Mouse (Mus musculus): ENCODE results near the gene Noxo1. TPM values are rescaled to one million over a fixed set of nuclear protein-coding genes. Genes with fewer than 3 reads are reported as not detected.

The Noxo1 gene
- polyA plus RNA-seq, 1 experiment from 2014 or later: 2.7 TPM

DNA sequence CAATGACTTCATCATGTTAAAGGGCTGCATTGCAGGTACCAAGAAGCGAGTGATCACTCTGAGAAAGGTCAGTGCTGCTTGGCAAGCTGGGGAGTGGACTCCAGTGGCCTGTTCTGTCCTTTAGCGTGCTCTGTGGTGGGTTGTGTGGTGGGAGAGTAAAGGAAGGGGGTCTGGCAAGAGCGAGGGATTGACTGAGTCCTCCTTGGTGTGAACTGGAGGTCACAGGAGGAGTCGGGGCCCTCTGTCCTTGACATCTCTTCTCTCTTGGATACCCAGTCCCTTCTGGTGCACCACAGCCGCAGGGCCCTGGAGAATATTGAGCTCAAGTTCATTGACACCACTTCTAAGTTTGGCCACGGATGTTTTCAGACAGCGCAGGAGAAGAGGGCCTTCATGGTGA, 39.4 kb downstream of the Noxo1 start:
- Histone ChIP-seq H3K4me2 (replicated peaks; ENCODE audit: low read depth, low read length) (peak overlapping the region; percentile 90), H3K4me3 (ENCODE audit: low read length) (no peak overlapping the region), H3K4me1 (ENCODE audit: insufficient read depth, low read length) (peaks cover 20% of the 10 kb centered on the region), H3K27ac (ENCODE audit: low read length) (no peak overlapping the region), H3K27me3 (ENCODE audit: insufficient read depth, low read length) (no peaks in the 10 kb centered on the region), H3K36me3 (ENCODE audit: insufficient read depth, low read length) (0 out of 2 replicates have a peak, but pooled peaks cover 3% of the 10 kb centered on the region), H3K9me3 (ENCODE audit: low read length) (no peaks in the 10 kb centered on the region), H3K9ac (replicated peaks; ENCODE audit: low read length) (no peak overlapping the region)
- ATAC-seq (ENCODE audit: low FRiP score, low TSS enrichment): no peak
- 90% methylated on average over 7 of the region's 7 CpGs for whole genome bisulfite sequencing

GRCm38 (mm10) chr17:24736330-24737051, 40.5 kb downstream of the Noxo1 start, which contains the start of gene Msrb1:
Msrb1 (plus strand) TSS chr17:24736642.
- Histone ChIP-seq H3K36me3 (ENCODE audit: insufficient read depth, low read length) (0 out of 2 replicates have a peak, but pooled peaks cover 3% of the 10 kb centered on the region), H3K4me1 (ENCODE audit: insufficient read depth, low read length) (peaks cover 20% of the 10 kb centered on the region), H3K4me3 (ENCODE audit: low read length) (peak within 1 kb of the TSS; percentile 71), H3K4me2 (replicated peaks; ENCODE audit: low read depth, low read length) (peak within 1 kb of the TSS; percentile 90), H3K27ac (ENCODE audit: low read length) (peak within 1 kb of the TSS; percentile 87), H3K9ac (replicated peaks; ENCODE audit: low read length) (peak within 1 kb of the TSS; percentile 89), H3K9me3 (ENCODE audit: low read length) (no peaks in the 10 kb centered on the region), H3K27me3 (ENCODE audit: insufficient read depth, low read length) (no peaks in the 10 kb centered on the region)
- WGBS: under 1% methylated on average over 29 of the region's 29 CpGs
- peak; percentile 96 for ATAC-seq (ENCODE audit: low FRiP score, low TSS enrichment)

GRCm38 (mm10) chr17:24737135-24737810, 41.2 kb downstream of the Noxo1 start:
- Histone ChIP-seq H3K9me3 (ENCODE audit: low read length) (no peaks in the 10 kb centered on the region), H3K4me3 (ENCODE audit: low read length) (peak overlapping the region; percentile 71), H3K27me3 (ENCODE audit: insufficient read depth, low read length) (no peaks in the 10 kb centered on the region), H3K4me2 (replicated peaks; ENCODE audit: low read depth, low read length) (peak overlapping the region; percentile 90), H3K27ac (ENCODE audit: low read length) (no peak overlapping the region; the same call in 1 of the 2 replicates), H3K9ac (replicated peaks; ENCODE audit: low read length) (peak overlapping the region; percentile 89), H3K36me3 (ENCODE audit: insufficient read depth, low read length) (0 out of 2 replicates have a peak, but pooled peaks cover 3% of the 10 kb centered on the region), H3K4me1 (ENCODE audit: insufficient read depth, low read length) (peaks cover 20% of the 10 kb centered on the region)
- no peak for ATAC-seq (ENCODE audit: low FRiP score, low TSS enrichment)
- 23% methylated on average over 8 of the region's 8 CpGs for WGBS

- 74% methylated on average over 4 of the region's 4 CpGs for whole genome bisulfite sequencing
- H3K9ac ChIP-seq (replicated peaks; ENCODE audit: low read length): no peak overlapping the region
Observed at GRCm38 (mm10) chr17:24738238-24738637, 42.2 kb downstream of the Noxo1 start.

DNA sequence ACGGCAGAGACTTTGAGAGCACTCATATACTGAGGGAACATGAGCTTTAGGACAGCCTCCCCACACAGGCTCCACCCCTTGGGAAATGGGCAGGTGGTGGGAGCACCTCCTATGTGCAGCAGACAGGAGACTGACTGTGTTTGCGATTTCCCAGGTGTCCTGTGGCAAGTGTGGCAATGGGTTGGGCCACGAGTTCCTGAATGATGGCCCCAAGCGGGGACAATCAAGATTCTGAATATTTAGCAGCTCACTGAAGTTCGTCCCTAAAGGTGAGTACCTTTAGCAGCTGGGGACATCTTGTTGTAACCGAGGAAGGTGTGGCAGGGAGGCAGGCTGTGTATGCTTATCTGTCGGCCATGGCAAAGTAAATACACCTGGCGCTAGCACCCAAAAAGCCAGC, 43.9 kb downstream of the Noxo1 start:
- 86% methylated on average over 8 of the region's 8 CpGs for WGBS
- ATAC-seq (ENCODE audit: low FRiP score, low TSS enrichment): no peak
- Histone ChIP-seq H3K27me3 (ENCODE audit: insufficient read depth, low read length) (no peaks in the 10 kb centered on the region), H3K4me1 (ENCODE audit: insufficient read depth, low read length) (peaks cover 20% of the 10 kb centered on the region), H3K4me3 (ENCODE audit: low read length) (no peak overlapping the region), H3K4me2 (replicated peaks; ENCODE audit: low read depth, low read length) (no peak overlapping the region), H3K9ac (replicated peaks; ENCODE audit: low read length) (no peak overlapping the region), H3K9me3 (ENCODE audit: low read length) (no peaks in the 10 kb centered on the region), H3K27ac (ENCODE audit: low read length) (no peak overlapping the region), H3K36me3 (ENCODE audit: insufficient read depth, low read length) (0 out of 2 replicates have a peak, but pooled peaks cover 3% of the 10 kb centered on the region)

More at GRCm38 (mm10) chr17:24738238-24738637, 42.2 kb downstream of the Noxo1 start:
- H3K4me1 ChIP-seq (ENCODE audit: insufficient read depth, low read length): peaks cover 20% of the 10 kb centered on the region
- no peak for ATAC-seq (ENCODE audit: low FRiP score, low TSS enrichment)
- H3K9me3 ChIP-seq (ENCODE audit: low read length): no peaks in the 10 kb centered on the region
- no peak overlapping the region for H3K27ac ChIP-seq (ENCODE audit: low read length)
- H3K4me3 ChIP-seq (ENCODE audit: low read length): no peak overlapping the region
- H3K4me2 ChIP-seq (replicated peaks; ENCODE audit: low read depth, low read length): no peak overlapping the region
- H3K36me3 ChIP-seq (ENCODE audit: insufficient read depth, low read length): 0 out of 2 replicates have a peak, but pooled peaks cover 3% of the 10 kb centered on the region
- no peaks in the 10 kb centered on the region for H3K27me3 ChIP-seq (ENCODE audit: insufficient read depth, low read length)

DNA sequence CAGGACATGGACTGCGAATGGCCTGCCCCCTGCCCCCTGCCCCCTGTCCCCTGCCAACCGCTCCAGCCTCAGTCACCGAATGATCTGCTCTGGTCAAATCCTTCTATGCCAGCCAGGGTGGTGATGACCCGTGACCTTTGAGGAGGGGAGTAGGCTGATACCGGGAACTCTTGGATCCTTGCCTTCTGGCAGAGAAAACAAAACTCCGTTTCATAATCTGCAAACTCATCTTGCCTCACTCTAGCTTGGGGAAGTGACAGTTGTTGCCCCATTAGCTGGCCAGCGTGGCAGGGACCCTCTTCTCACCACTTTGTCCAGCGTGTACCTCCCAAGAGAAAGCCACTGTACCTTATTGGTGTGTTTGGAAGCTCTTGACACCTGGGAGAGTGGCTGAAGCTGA, 46.3 kb downstream of the Noxo1 start:
- H3K4me1 ChIP-seq (ENCODE audit: insufficient read depth, low read length): peaks cover 16% of the 10 kb centered on the region; the same call in 1 of the 2 replicates
- no peak for ATAC-seq (ENCODE audit: low FRiP score, low TSS enrichment)
- no peaks in the 10 kb centered on the region for H3K9me3 ChIP-seq (ENCODE audit: low read length)
- no peak overlapping the region for H3K9ac ChIP-seq (replicated peaks; ENCODE audit: low read length)
- no peak overlapping the region for H3K4me3 ChIP-seq (ENCODE audit: low read length)
- no peak overlapping the region for H3K27ac ChIP-seq (ENCODE audit: low read length)
- no peaks in the 10 kb centered on the region for H3K27me3 ChIP-seq (ENCODE audit: insufficient read depth, low read length)
- no peak overlapping the region for H3K4me2 ChIP-seq (replicated peaks; ENCODE audit: low read depth, low read length)
- WGBS: 72% methylated on average over 8 of the region's 8 CpGs
- 0 out of 2 replicates have a peak, but pooled peaks cover 3% of the 10 kb centered on the region for H3K36me3 ChIP-seq (ENCODE audit: insufficient read depth, low read length)

DNA sequence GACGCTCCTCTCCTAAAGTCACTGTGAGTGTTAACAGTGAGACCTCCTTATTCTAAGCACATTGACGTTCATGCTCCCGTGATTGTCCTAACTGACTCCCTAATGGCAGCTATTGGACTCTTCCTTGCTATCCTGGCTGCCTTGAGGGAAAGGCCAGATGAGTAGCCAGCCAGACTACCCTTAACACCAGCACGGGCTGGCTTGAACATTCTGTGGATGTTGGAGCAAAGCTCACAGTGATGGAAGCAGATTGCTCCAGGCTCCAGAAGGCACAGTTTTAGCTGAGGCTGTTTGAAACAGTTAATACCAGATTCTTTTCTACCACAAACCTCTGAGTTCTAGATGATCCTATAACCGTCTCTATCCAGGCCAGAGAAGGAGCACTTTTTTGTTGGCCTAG, 47.9 kb downstream of the Noxo1 start:
- 0 out of 2 replicates have a peak, but pooled peaks cover 3% of the 10 kb centered on the region for H3K36me3 ChIP-seq (ENCODE audit: insufficient read depth, low read length)
- 72% methylated on average over 5 of the region's 5 CpGs for WGBS
- no peak overlapping the region for H3K9ac ChIP-seq (replicated peaks; ENCODE audit: low read length)
- H3K4me1 ChIP-seq (ENCODE audit: insufficient read depth, low read length): peaks cover 8% of the 10 kb centered on the region; the same call in 1 of the 2 replicates
- H3K4me2 ChIP-seq (replicated peaks; ENCODE audit: low read depth, low read length): no peak overlapping the region
- H3K27ac ChIP-seq (ENCODE audit: low read length): no peak overlapping the region
- H3K4me3 ChIP-seq (ENCODE audit: low read length): no peak overlapping the region
- H3K9me3 ChIP-seq (ENCODE audit: low read length): no peaks in the 10 kb centered on the region
- no peak for ATAC-seq (ENCODE audit: low FRiP score, low TSS enrichment)
- no peaks in the 10 kb centered on the region for H3K27me3 ChIP-seq (ENCODE audit: insufficient read depth, low read length)

- ATAC-seq (ENCODE audit: low FRiP score, low TSS enrichment): no peak
- Histone ChIP-seq H3K9me3 (ENCODE audit: low read length) (no peaks in the 10 kb centered on the region), H3K4me2 (replicated peaks; ENCODE audit: low read depth, low read length) (no peak overlapping the region), H3K27ac (ENCODE audit: low read length) (no peak overlapping the region), H3K4me3 (ENCODE audit: low read length) (no peak overlapping the region), H3K4me1 (ENCODE audit: insufficient read depth, low read length) (peaks cover 8% of the 10 kb centered on the region; the same call in 1 of the 2 replicates), H3K36me3 (ENCODE audit: insufficient read depth, low read length) (0 out of 2 replicates have a peak, but pooled peaks cover 3% of the 10 kb centered on the region), H3K9ac (replicated peaks; ENCODE audit: low read length) (no peak overlapping the region), H3K27me3 (ENCODE audit: insufficient read depth, low read length) (no peaks in the 10 kb centered on the region)
- WGBS: 77% methylated on average over 3 of the region's 3 CpGs
Observed at GRCm38 (mm10) chr17:24744381-24744780, 48.3 kb downstream of the Noxo1 start.

- 22% methylated on average over 7 of the region's 7 CpGs for WGBS
- H3K27me3 ChIP-seq (ENCODE audit: insufficient read depth, low read length): peaks cover 11% of the 10 kb centered on the region
- H3K27ac ChIP-seq (ENCODE audit: low read length): no peak overlapping the region
- H3K4me1 ChIP-seq (ENCODE audit: insufficient read depth, low read length): peaks cover 8% of the 10 kb centered on the region; the same call in 1 of the 2 replicates
- ATAC-seq (ENCODE audit: low FRiP score, low TSS enrichment): peak; percentile 82
- H3K4me2 ChIP-seq (replicated peaks; ENCODE audit: low read depth, low read length): no peak overlapping the region
- no peaks in the 10 kb centered on the region for H3K9me3 ChIP-seq (ENCODE audit: low read length)
- no peak overlapping the region for H3K9ac ChIP-seq (replicated peaks; ENCODE audit: low read length)
- H3K36me3 ChIP-seq (ENCODE audit: insufficient read depth, low read length): no peaks in the 10 kb centered on the region
- no peak overlapping the region for H3K4me3 ChIP-seq (ENCODE audit: low read length)
Observed at GRCm38 (mm10) chr17:24745526-24746497, 49.8 kb downstream of the Noxo1 start.
